Mouse (Mus musculus) urinary bladder, postnatal 25 days (tissue): ENCODE results near the gene Olfr446.

Experiments
- DNase-seq: peaks from one replicate; pipeline ENCODE4 v3.0.0; 2022; ENCODE audit warnings: low spot score

Gene Olfr446

DNA sequence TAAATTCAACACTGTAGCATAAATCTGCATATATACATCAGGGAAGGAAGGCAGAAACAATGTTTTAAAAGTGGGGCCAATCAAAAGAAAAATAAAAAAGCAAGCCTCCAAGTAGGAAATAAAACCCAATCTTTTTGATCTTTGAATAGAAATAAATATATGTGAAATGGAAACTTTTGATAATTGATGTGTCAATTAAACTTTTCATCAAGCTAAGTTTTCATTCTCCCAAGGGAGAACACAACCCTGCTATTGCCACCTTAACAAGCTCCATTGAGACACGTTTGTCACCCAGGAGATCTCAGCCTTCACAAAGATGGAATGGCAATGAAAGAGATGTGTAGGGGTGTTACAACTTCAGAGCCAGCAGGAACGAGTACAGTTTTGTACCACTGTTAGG lies at the start of gene Olfr446:
TSS of gene Olfr446 (plus strand) at position 301 of the 400 bp plus-strand sequence.
- no peak for DNase-seq

DNA sequence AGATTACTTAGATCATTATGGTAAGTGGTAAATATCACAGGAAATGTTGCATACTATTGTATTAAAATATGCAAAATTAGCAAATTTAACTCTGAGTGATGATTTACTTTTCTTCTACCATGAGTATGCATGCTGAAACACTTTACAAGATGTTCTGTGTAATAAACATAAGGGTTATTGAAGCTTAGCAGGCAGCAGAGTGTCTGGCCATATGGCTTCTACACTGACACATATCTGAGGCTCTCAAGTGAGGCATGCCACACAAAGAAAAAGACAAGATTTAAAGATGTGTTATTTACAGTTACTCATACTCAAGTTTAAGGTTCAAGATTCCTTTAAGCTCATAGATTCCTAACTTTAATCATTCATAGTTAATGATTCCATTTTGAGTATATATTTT lies 44.9 kb upstream of the Olfr446 start:
- DNase-seq, result no peak

DNA sequence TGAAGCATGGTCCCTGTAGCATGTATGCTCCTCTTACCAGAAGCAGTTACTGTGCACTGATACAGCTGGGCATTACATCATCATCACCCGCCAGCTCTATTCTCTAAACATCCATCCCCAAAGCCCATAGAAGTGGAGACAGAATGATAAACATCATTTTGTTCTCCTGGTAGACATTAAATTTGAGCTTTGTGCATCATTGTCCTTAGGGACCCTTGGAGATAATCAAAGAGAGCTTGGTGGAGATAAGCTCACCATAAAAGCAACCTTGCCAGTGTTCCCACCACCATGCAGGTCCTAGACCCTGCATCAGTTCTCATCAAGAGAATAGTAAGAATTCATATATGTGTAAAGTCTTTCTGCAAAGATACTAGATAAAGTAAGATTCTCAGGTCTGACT lies 31.0 kb upstream of the Olfr446 start, which contains the start of gene Olfr448:
TSS of gene Olfr448 (plus strand) at position 301 of the 400 bp plus-strand sequence.
- no peak for DNase-seq

DNA sequence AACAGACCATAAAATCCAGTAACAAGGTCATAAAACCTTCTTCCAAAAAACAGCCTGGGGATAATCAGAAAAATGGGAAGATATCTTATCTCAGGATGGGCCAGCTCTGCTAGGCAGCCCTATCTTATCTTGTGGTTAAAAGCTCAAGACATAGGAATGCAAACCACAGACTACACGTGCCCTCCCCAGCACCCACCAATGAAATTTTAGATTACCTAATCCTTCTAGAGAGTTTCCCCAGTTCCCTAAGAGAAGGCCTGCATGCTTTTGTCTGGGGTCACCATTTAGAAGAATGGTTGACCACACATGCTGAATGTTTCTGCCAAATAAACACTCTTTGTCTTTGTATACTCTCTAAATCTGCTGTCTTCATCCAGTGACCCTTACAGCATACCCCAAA lies 20.8 kb upstream of the Olfr446 start:
- no peak for DNase-seq

DNA sequence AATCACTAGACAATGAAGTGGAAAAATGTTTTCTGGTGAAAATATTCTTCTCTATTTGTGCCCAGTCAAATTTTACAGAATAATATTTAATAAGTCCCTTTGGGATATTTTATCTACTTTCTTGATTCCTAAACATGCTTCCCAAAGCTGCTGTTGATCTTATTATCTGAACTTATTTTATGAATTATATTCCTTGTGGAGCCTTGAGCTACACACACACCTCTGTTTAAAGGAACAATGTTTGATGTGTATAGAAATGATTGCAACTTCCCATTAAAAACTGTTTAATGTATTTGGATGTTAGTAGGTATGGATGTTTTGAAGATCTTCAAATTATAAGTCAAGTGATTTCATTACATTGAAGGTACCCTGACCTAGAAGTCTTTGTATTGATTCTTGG lies 12.6 kb upstream of the Olfr446 start, which contains the start of gene Olfr447:
TSS of gene Olfr447 (plus strand) at position 301 of the 400 bp plus-strand sequence.
- DNase-seq, result no peak

DNA sequence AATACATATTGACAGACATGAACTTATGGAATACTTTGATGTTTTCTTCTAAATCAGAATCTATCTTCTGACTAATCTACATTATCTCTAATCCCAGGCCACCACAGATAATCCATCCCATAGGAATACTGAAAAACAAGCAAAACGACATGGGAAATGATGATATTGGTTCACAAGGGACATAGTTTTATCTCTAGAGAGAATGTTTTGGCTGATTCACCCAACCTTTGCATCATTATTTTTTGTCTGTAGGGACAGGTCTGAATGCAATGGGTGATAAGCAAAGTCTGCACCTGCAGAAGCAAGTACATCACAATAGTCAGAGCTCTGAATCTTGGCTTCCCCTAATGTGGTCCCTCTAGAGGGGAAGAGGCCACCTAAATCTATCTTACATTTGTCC lies 27.6 kb downstream of the Olfr446 start, which contains the start of gene Olfr444:
TSS of gene Olfr444 (plus strand) at position 301 of the 400 bp plus-strand sequence.
- no peak for DNase-seq

DNA sequence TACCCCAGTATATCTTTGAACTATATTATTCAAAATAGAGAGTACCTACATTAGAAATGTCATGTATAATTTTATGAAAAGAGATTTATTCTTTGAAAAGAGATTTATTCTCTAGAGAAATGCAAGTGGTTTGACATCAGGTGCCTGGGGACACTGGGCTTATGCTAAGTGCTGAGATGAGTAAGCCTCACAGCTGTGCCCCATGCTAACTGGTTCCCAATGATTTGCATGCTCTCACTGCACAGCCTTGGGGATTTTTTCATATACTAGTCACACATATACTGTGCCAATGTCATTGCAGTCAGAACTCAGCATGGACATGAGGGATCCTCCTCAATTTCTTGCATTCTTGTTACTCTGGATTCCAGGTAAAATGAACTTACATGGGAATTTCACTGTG lies 59.2 kb downstream of the Olfr446 start:
- no peak for DNase-seq
